Mouse (Mus musculus) lung, adult 2 months (tissue): ENCODE data around the gene Rfx2. TPM values are rescaled to one million over a fixed set of nuclear protein-coding genes. Genes with fewer than 3 reads are reported as not detected.

Source experiments
- DNase-seq: peaks from one replicate; pipeline ENCODE4 v3.0.0; 2022
- H3K4me1 ChIP-seq: fragments of 200-500 bp; 2 replicates; pipeline ENCODE4 v1.6.1; 2011; ENCODE audit warnings: low read length; ENCODE audit not compliant: control insufficient read depth, insufficient read depth
- H3K4me3 ChIP-seq: fragments of 200-500 bp; replicated peaks from 2 replicates; pipeline ENCODE3; 2011; ENCODE audit warnings: low read depth, mild to moderate bottlenecking, control low read depth, low read length; ENCODE audit errors: extremely low read depth
- CTCF ChIP-seq: fragments of 200-500 bp; IDR thresholded peaks from 2 replicates; pipeline ENCODE4 v1.5.1; 2011; ENCODE audit warnings: mild to moderate bottlenecking, low read length, control low read depth; ENCODE audit not compliant: insufficient read depth
- POLR2A ChIP-seq: fragments of 200-500 bp; IDR thresholded peaks from 2 replicates; pipeline ENCODE4 v1.6.1; 2011; ENCODE audit warnings: low read depth, mild to moderate bottlenecking, control low read depth, low read length, borderline replicate concordance; ENCODE audit errors: extremely low read depth
- WGBS: fragments of 180-500 bp; shearing (Covaris S2); methylation state at CpG from one replicate; pipeline ENCODE4 v1.1.7; 2018; 5-methylcytosine and 5-hydroxymethylcytosine counted together
- polyA plus RNA-seq: library from polyadenylated mRNA; depleted of rRNA; stranded (reverse); fragments of >200 nt; gene quantifications from 2 replicates; pipeline ENCODE4 v1.2.3, GENCODE M21; 2012

Rfx2 gene
- polyA plus RNA-seq, 1 experiment: 24.1 TPM

- TF ChIP-seq POLR2A (no peak), CTCF (no peak)
- 96% methylated on average over 27 of the region's 27 CpGs for WGBS
- DNase-seq: no peak
- Histone ChIP-seq H3K4me3 (no peak overlapping the region), H3K4me1 (peaks cover 7% of the 10 kb centered on the region; the same call in 1 of the 2 replicates)
Measured at GRCm38 (mm10) chr17:56766631-56767405, 64.0 kb downstream of the Rfx2 start.

- DNase-seq: no peak
- TF ChIP-seq POLR2A (no peak), CTCF (no peak)
- peak overlapping the region; percentile 29 for H3K4me3 ChIP-seq
- H3K4me1 ChIP-seq: peaks cover 7% of the 10 kb centered on the region; the same call in 1 of the 2 replicates
- 44% methylated on average over 12 of the region's 12 CpGs for WGBS
Measured at GRCm38 (mm10) chr17:56765431-56765830, 65.4 kb downstream of the Rfx2 start.

DNA sequence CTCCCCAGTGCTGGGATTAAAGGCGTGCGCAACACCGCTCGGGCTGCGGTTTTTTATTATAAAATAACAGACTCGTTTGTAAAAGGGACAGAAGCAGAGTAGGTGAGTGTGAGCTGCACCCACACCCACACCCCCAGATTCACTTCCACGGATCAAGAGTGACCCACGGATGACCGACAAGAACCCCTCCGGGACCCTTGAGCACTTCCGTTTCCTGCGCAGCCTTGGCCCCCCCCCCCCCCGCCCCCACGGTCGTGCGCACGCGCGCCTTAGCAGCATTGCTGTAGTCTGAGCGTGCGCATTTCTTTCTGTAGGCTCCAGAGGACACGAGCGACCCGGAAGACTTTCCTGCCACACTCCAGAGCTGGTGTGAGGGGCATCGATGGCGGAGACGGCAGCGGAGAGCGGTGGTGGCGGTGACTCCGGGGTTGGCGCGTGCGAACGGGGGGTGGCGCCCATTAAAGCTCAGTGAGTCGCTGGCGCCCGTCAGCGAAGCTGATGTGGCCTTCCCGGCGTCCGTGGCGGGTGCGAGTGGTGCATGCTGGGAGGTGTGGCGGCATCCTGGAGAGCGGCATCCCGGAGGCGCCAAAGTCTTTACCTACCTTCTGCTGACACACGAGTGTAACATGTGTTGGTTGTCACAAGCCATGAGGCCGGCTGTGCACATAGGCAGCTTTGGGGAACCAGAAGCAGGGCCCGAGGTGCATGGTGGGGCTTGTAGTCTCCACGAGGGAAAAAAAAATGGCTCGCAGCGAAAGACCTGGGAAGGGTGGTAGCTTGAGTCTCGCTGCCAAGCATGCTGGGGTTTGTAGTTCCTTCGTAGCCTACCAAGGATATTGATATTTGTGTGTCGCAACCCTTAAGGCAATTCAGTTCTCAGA is 66.1 kb downstream of the Rfx2 start, which contains the start of gene Dus3l:
Gene Dus3l (plus strand): TSS at position 284 of the 881 bp plus-strand sequence.
- H3K4me1 ChIP-seq: peaks cover 7% of the 10 kb centered on the region; the same call in 1 of the 2 replicates
- H3K4me3 ChIP-seq: peak within 1 kb of the TSS; percentile 83
- WGBS: under 1% methylated on average over 58 of the region's 58 CpGs
- no peak for TF ChIP-seq CTCF
- TF ChIP-seq POLR2A: peak; percentile 94; the same call in 1 of the 2 replicates
- peak; percentile 95 for DNase-seq

GRCm38 (mm10) chr17:56763741-56764250 is 67.0 kb downstream of the Rfx2 start:
- TF ChIP-seq CTCF: no peak
- no peak for TF ChIP-seq POLR2A
- WGBS: 69% methylated on average over 8 of the region's 8 CpGs
- no peak for DNase-seq
- Histone ChIP-seq H3K4me3 (no peak overlapping the region), H3K4me1 (peaks cover 7% of the 10 kb centered on the region; the same call in 1 of the 2 replicates)

GRCm38 (mm10) chr17:56762769-56763731 is 67.8 kb downstream of the Rfx2 start:
- TF ChIP-seq CTCF (peak; percentile 77), POLR2A (no peak)
- 38% methylated on average over 27 of the region's 27 CpGs for WGBS
- peaks cover 7% of the 10 kb centered on the region; the same call in 1 of the 2 replicates for H3K4me1 ChIP-seq
- H3K4me3 ChIP-seq: no peak overlapping the region
- peak; percentile 47 for DNase-seq

DNA sequence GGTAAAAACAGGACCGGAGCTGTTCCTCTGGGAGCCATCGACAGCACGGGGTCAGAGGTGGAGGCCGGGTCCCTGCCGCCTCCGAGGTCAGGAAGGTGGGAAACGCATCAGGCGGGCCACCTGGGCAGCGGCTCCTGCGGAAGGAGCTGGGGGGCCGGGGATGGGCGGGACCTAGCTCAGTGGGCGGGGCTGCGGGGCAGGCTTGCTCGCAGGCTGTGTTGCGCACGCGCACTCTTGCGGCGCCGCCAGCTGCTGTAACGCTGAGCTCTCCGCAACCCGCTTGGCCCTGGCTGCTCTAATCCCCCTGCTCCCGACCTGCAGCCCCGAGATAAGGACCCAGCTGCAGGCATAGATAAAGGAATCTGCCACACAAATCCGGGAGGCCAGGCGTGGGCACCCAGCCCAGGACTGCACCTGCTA is 68.8 kb downstream of the Rfx2 start:
- peak; percentile 84 for DNase-seq
- under 1% methylated on average over 28 of the region's 28 CpGs for WGBS
- Histone ChIP-seq H3K4me3 (peak overlapping the region; percentile 64), H3K4me1 (peaks cover 7% of the 10 kb centered on the region)
- TF ChIP-seq CTCF: no peak
- TF ChIP-seq POLR2A: peak; percentile 67; the same call in 1 of the 2 replicates

DNA sequence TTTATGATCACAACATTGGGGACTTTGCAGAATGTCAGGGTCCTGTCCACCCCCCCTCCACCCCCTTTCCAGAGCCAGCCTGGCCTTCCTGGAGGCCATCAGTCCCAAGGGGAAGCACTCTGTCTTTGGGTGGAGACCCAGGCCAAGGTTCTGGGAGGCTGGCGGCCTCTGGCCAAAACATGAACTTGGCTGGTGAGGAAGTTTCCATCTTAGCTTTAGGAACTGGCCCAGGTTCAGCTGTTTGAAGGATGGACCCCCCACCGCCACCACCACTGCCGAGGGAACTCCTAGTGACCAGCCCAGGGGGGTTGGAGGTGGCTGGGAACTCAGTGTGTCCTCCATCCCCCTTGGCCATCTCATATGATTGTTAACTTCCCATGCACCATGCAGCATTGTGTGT is 69.7 kb downstream of the Rfx2 start:
- H3K4me1 ChIP-seq: peaks cover 7% of the 10 kb centered on the region
- TF ChIP-seq CTCF (no peak), POLR2A (no peak)
- 56% methylated on average over 3 of the region's 3 CpGs for WGBS
- DNase-seq: no peak
- H3K4me3 ChIP-seq: no peak overlapping the region

DNA sequence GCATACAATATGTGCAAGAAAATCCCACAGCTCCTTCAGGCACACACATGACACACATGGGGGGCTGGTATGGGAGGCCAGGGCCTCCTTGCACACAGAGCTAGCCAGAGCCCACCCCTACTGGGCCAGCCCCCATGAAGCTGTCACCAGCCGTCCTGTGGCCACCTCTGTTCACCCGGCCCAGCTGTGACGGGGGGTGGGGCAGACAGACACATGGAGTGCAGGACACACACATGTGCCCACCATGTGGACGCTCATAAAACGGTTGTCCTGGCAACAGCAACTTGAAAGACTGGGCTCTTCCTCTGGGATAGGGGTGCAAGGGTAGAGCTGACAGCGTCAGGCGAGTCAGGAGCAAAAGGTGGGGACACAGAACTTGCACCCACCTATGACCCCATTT is 71.6 kb downstream of the Rfx2 start:
- no peak for DNase-seq
- TF ChIP-seq POLR2A: no peak
- TF ChIP-seq CTCF: no peak
- Histone ChIP-seq H3K4me3 (no peak overlapping the region), H3K4me1 (peaks cover 7% of the 10 kb centered on the region)
- 60% methylated on average over 7 of the region's 7 CpGs for WGBS
